Mouse (Mus musculus): ENCODE measurements around the gene Dirc2. TPM values are rescaled to one million over a fixed set of nuclear protein-coding genes. Genes with fewer than 3 reads are reported as not detected.

Dirc2 gene
- polyA plus RNA-seq, 1 experiment: 0.97 TPM

DNA sequence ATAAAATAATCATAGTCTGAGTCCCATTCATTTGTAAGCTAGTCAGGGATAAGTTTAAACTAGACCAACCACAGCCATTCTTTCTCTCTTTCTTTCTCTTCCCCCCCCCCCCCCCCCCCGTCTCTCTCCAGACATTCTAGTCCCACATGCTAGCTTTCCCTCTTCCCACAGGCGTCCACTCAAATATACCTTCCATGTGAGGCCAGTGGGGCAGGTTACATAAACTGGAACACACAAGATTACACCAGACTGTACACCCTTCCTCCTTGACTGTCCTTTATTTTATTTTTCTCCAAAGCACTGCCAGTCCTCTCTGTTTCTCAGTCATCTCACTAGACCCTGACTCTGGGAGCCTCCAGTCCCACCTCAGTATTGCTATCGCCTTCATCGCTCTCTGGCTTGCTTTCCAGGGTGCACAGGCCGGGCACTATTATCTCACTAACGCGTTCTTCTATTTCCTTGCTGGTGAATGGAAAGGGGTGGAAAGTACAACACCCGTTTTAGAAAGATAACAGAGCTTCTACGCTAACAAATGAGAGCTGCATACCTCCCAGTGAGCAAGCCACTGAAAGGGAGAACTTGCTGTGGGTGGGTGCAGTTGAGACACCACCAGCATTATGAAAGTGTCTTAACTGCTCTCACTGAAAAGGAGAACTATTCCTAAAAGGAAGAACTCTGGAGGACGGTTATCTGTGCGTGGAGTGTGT is 5.4 kb downstream of the Dirc2 start:
- H3K9me3 ChIP-seq: peaks cover 5% of the 10 kb centered on the region
- H3K4me1 ChIP-seq: peaks cover 16% of the 10 kb centered on the region
- peaks cover 47% of the 10 kb centered on the region for H3K27me3 ChIP-seq (replicated peaks)
- H3K4me3 ChIP-seq (replicated peaks): no peak overlapping the region
- no peaks in the 10 kb centered on the region for H3K36me3 ChIP-seq (replicated peaks; ENCODE audit: low read length)
- TF ChIP-seq GATA1 (IDR thresholded peaks at IDR 0.05; ENCODE audit: borderline replicate concordance, low read length) (no peak), FLI1 (IDR thresholded peaks at IDR 0.05; ENCODE audit: low read length) (no peak)

DNA sequence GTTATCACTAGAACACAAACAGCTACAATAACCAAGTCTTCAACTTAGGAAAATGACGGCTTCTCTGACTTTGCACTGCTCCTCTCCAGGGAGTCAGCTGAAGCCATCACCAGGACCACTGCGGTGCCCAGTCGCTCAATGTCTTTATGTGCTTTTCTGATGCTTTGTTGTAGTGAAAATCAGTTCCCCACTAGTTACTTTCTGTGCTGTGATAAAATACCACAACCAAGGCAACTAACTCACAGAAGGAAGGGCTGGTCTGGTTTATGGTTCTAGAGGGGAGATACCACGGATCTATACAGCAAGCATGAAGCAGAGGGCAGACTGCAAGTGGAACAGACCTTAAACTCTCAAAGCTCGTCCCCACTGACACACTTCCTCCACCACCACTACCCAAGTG is 9.8 kb downstream of the Dirc2 start:
- Histone ChIP-seq H3K27me3 (replicated peaks) (peaks cover 26% of the 10 kb centered on the region), H3K9me3 (peaks cover 5% of the 10 kb centered on the region), H3K36me3 (replicated peaks; ENCODE audit: low read length) (no peaks in the 10 kb centered on the region), H3K4me1 (peaks cover 16% of the 10 kb centered on the region; the same call in 1 of the 2 replicates), H3K4me3 (replicated peaks) (no peak overlapping the region)
- TF ChIP-seq FLI1 (IDR thresholded peaks at IDR 0.05; ENCODE audit: low read length) (no peak), GATA1 (IDR thresholded peaks at IDR 0.05; ENCODE audit: borderline replicate concordance, low read length) (no peak)

DNA sequence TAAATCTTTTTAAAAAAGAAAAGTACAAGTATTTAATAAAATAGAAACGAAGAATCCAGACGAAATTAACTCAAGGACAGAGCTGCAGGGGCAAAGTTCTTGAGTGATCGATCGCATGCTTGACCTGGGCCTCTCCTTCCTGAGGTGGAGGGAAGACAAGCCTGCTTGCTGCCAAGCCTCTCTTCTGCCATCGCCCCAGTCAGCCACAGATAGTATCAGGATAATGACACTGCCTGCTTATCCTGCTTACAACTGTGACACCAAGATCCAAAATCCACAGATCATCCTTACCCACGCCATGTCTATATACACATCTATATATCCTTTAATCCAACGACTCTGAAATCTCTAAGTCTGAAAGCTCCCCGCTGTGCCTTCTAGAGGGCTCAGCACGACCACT is 12.5 kb downstream of the Dirc2 start:
- H3K9me3 ChIP-seq: no peaks in the 10 kb centered on the region
- H3K4me1 ChIP-seq: peaks cover 8% of the 10 kb centered on the region; the same call in 1 of the 2 replicates
- no peak overlapping the region for H3K4me3 ChIP-seq (replicated peaks)
- TF ChIP-seq FLI1 (IDR thresholded peaks at IDR 0.05; ENCODE audit: low read length) (no peak), GATA1 (IDR thresholded peaks at IDR 0.05; ENCODE audit: borderline replicate concordance, low read length) (no peak)
- H3K27me3 ChIP-seq (replicated peaks): peaks cover 15% of the 10 kb centered on the region
- H3K36me3 ChIP-seq (replicated peaks; ENCODE audit: low read length): no peaks in the 10 kb centered on the region

DNA sequence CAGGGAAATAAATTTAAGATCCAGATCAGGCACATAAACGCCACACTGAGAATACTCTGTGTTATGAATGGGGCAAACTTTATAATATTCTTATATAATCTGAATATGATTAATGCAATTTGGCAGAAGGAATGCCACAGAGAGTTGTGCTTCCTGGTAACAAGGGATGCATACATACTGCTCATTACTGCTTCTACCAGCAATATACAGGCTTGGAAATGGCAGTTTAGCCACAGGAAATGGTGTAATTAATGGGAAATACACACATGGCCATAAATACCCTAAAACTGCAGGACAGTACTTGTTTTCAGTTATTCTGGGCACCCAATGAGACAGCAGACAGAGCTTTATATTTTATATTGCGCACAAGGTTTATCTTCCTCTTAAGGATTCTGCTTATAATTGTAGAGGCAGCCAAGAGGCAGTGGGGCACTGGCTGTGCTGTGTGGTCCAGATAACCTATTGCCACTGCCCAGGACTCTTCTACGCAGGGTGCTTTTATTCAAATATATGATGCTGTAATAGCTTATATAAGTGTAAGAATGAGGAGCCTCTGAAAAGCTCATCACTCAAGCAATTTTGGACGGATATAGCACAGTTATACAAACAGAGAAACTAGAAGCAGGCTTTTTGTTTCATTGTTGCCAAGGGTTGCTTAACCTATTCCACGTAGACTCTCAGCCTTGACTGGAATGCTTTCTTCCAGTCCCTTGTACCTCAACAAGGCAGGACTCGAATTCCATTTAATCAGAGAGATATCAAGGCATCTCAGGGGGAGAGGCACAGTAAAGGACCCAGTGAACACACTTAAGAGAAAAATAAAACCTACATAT is 13.4 kb downstream of the Dirc2 start:
- H3K4me1 ChIP-seq: peaks cover 8% of the 10 kb centered on the region; the same call in 1 of the 2 replicates
- TF ChIP-seq FLI1 (IDR thresholded peaks at IDR 0.05; ENCODE audit: low read length) (no peak), GATA1 (IDR thresholded peaks at IDR 0.05; ENCODE audit: borderline replicate concordance, low read length) (no peak)
- peak overlapping the region; percentile 12 for H3K4me3 ChIP-seq (replicated peaks)
- H3K9me3 ChIP-seq: no peaks in the 10 kb centered on the region
- peaks cover 12% of the 10 kb centered on the region for H3K27me3 ChIP-seq (replicated peaks)
- H3K36me3 ChIP-seq (replicated peaks; ENCODE audit: low read length): no peaks in the 10 kb centered on the region

DNA sequence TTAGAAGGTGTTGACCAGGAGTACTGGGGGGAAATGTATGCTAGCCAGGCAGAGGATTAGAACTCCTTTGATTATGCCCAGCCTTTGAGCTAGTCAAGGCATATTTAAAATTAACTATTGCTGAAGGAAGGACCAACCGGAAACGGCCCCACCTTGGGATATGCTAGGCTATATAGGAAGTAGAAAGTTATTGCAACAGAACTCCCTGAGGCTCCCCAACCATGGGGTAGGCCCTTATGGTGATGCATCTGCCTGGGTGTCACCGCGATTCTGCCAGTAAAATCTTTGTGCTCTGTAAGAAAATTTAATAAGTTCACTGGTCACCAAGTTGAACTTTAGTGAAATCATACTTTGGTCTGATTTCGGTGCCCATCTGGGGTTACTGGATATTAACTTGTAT is 15.2 kb downstream of the Dirc2 start:
- Histone ChIP-seq H3K27me3 (replicated peaks) (peaks cover 4% of the 10 kb centered on the region), H3K4me3 (replicated peaks) (no peak overlapping the region), H3K9me3 (no peaks in the 10 kb centered on the region), H3K36me3 (replicated peaks; ENCODE audit: low read length) (no peaks in the 10 kb centered on the region), H3K4me1 (peaks cover 5% of the 10 kb centered on the region; the same call in 1 of the 2 replicates)
- TF ChIP-seq FLI1 (IDR thresholded peaks at IDR 0.05; ENCODE audit: low read length) (no peak), GATA1 (IDR thresholded peaks at IDR 0.05; ENCODE audit: borderline replicate concordance, low read length) (no peak)

DNA sequence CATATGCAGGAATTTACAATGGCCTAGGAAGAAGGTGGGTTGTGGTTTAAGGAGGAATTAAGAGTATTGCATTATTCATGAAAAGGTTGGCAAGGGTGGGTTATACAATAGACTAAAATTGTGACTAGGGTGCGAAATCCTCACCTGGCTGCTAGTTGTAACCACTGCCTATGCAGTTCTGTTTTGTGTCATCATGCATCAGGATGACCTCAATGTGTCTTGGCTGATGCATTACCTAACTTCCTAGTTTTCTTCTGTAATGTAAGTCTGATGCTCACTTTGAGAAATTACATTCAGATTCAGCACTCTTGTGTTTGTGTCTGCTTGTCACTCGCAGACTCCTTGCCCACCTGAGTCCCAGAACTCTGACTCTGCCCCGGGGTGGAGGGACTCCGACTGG is 17.3 kb downstream of the Dirc2 start:
- no peaks in the 10 kb centered on the region for H3K27me3 ChIP-seq (replicated peaks)
- no peaks in the 10 kb centered on the region for H3K9me3 ChIP-seq
- no peak for TF ChIP-seq GATA1 (IDR thresholded peaks at IDR 0.05; ENCODE audit: borderline replicate concordance, low read length)
- no peak for TF ChIP-seq FLI1 (IDR thresholded peaks at IDR 0.05; ENCODE audit: low read length)
- no peak overlapping the region for H3K4me3 ChIP-seq (replicated peaks)
- H3K36me3 ChIP-seq (replicated peaks; ENCODE audit: low read length): no peaks in the 10 kb centered on the region
- H3K4me1 ChIP-seq: peaks cover 5% of the 10 kb centered on the region; the same call in 1 of the 2 replicates

DNA sequence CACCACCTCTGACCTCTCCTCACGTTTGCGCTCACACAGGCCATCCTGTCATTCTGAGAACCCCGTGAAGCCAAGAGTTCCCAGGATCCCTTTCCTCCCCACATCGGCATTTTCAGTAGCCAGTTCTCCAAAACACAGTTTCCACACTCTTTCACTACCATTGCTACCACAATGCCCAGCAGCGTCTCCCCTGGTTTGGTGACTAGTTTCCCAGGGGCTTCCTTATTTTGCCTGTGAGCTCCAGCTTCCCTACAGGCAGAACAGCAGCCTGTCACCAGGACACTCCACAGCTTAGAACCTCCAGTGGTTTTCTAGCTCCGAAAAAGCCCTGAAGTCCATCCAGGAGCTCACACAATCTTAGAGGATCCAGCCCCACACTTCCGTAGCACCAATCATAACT is 19.8 kb downstream of the Dirc2 start:
- Histone ChIP-seq H3K9me3 (no peaks in the 10 kb centered on the region), H3K27me3 (replicated peaks) (no peaks in the 10 kb centered on the region), H3K36me3 (replicated peaks; ENCODE audit: low read length) (no peaks in the 10 kb centered on the region), H3K4me1 (no peaks in the 10 kb centered on the region), H3K4me3 (replicated peaks) (no peak overlapping the region)
- TF ChIP-seq GATA1 (IDR thresholded peaks at IDR 0.05; ENCODE audit: borderline replicate concordance, low read length): no peak
- TF ChIP-seq FLI1 (IDR thresholded peaks at IDR 0.05; ENCODE audit: low read length): no peak

DNA sequence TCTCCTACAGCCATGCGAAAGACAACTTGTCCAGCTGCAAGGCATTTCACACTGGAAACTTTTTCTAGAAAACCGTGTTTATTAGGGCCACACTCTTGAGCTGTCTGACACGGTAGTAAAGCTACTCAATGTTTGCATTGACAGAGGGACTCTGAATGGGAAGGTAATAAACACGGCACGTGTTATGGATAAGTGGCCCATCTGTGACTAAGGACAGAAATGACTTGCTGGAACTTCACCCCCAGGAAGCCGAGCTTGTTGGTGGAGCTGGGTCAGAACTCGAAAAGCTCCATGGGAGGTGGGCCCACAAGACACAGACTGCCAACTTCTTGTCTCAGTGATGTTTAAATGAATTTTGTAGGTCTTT is 20.9 kb downstream of the Dirc2 start:
- Histone ChIP-seq H3K4me1 (no peaks in the 10 kb centered on the region), H3K36me3 (replicated peaks; ENCODE audit: low read length) (no peaks in the 10 kb centered on the region), H3K4me3 (replicated peaks) (no peak overlapping the region), H3K27me3 (replicated peaks) (peaks cover 3% of the 10 kb centered on the region), H3K9me3 (no peaks in the 10 kb centered on the region)
- TF ChIP-seq GATA1 (IDR thresholded peaks at IDR 0.05; ENCODE audit: borderline replicate concordance, low read length) (no peak), FLI1 (IDR thresholded peaks at IDR 0.05; ENCODE audit: low read length) (no peak)

DNA sequence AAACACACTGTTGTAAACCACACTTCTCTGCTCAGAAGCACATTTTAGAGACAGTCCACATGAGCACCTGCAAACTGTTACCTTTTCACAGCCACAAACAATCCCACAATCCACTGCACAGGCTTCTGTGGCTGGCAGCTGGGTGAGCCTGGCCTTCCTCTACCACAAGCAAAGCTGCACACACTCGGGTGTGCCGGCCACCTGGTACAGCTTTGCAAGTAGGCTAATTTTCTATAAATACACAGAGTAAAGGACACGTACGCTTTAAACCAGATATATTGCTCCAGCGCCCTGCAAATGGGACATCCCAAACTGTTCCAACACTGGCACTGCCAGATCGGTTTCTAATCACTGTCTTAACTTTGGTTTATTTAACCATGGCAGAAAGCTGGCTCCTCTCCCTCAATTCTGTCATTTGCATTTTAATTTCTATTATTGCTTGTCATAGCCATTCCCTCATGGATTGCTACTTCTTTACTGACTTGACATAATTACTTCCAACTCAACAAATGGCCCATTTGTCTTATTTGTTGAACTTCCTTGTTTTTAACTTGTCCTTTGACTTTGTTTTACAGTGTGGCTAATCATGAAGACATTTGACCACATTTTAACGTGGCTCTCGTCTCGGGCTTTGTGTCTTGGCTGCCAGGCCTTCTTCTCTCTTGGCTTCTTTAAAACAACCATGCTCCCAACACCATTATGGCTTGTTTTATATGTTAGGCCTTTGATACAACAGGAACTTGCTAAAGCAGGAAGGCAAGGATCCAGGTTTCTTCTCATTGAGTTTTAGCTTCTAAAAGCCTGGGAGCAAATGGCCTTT is 21.5 kb downstream of the Dirc2 start:
- H3K4me1 ChIP-seq: 0 out of 2 replicates have a peak, but pooled peaks cover 2% of the 10 kb centered on the region
- TF ChIP-seq FLI1 (IDR thresholded peaks at IDR 0.05; ENCODE audit: low read length) (no peak), GATA1 (IDR thresholded peaks at IDR 0.05; ENCODE audit: borderline replicate concordance, low read length) (no peak)
- H3K27me3 ChIP-seq (replicated peaks): peaks cover 4% of the 10 kb centered on the region
- H3K9me3 ChIP-seq: no peaks in the 10 kb centered on the region
- H3K36me3 ChIP-seq (replicated peaks; ENCODE audit: low read length): no peaks in the 10 kb centered on the region
- no peak overlapping the region for H3K4me3 ChIP-seq (replicated peaks)

All from megakaryocyte, embryonic 14.5 days (primary cell).